Mouse (Mus musculus) limb, embryonic 10.5 days (tissue): ENCODE measurements around the gene Rpl19. TPM values are rescaled to one million over a fixed set of nuclear protein-coding genes. Genes with fewer than 3 reads are reported as not detected.

ENCODE experiments used
- DNase-seq: peaks from one replicate; pipeline ENCODE4 v3.0.0-alpha.2; 2017; ENCODE audit warnings: low spot score
- H3K27ac ChIP-seq: fragments of 300-500 bp; sonication (generic); 2 replicates; pipeline ENCODE4 v1.5.1; 2016; ENCODE audit warnings: mild to moderate bottlenecking
- H3K27me3 ChIP-seq: fragments of 300-500 bp; sonication (generic); 2 replicates; pipeline ENCODE4 v1.6.1; 2016; ENCODE audit warnings: low read depth, mild to moderate bottlenecking; ENCODE audit not compliant: poor library complexity, severe bottlenecking
- H3K36me3 ChIP-seq: fragments of 300-500 bp; sonication (generic); 2 replicates; pipeline ENCODE4 v1.6.1; 2016; ENCODE audit warnings: mild to moderate bottlenecking, moderate library complexity
- H3K4me1 ChIP-seq: fragments of 300-500 bp; sonication (generic); 2 replicates; pipeline ENCODE4 v1.6.1; 2016
- H3K4me3 ChIP-seq: fragments of 300-500 bp; sonication (generic); 2 replicates; pipeline ENCODE4 v1.5.1; 2016; ENCODE audit warnings: mild to moderate bottlenecking, moderate library complexity
- H3K9me3 ChIP-seq: fragments of 300-500 bp; sonication (generic); replicated peaks from 2 replicates; pipeline ENCODE4 v1.6.1; 2016; ENCODE audit warnings: mild to moderate bottlenecking
- WGBS: fragments of 180-500 bp; shearing (Covaris S2); methylation state at CpG from one replicate; pipeline ENCODE4 v1.1.7; 2016; 5-methylcytosine and 5-hydroxymethylcytosine counted together
- polyA plus RNA-seq: library from polyadenylated mRNA; unstranded; fragments of >200 nt; fragmentation: Nextera tagmentation; extraction: Ambion mirVana; gene quantifications from 2 replicates; pipeline ENCODE4 v1.2.1, GENCODE M21; 2016

The Rpl19 gene
- polyA plus RNA-seq, 1 experiment from 2014 or later, result 1,186 TPM

GRCm38 (mm10) chr11:98020710-98021109 is 5.8 kb upstream of the Rpl19 start:
- Histone ChIP-seq H3K27me3 (peaks cover 22% of the 10 kb centered on the region), H3K27ac (no peak overlapping the region), H3K9me3 (no peaks in the 10 kb centered on the region), H3K4me3 (no peak overlapping the region), H3K4me1 (peaks cover 51% of the 10 kb centered on the region), H3K36me3 (peaks cover 26% of the 10 kb centered on the region)
- no peak for DNase-seq
- 57% methylated on average over 1 of the region's 1 CpGs for WGBS

DNA sequence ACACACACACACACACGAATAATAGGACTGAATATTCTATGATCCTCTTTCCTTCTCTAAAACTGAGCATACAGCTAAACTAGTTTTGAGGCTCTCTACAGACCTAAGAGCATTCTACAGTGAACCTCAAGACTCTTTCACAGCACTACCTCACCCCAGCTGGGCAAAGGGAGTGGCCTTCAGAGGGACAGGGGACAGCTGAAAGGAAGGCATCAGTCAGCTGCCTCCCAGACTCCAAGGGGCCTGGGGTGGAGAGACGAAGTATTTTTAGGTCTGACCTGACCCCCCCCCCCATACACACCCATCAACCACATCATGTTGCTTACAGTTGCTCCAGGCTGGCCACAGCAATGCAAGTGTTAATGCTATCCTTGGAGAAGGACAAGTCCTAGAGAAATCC is 5.4 kb upstream of the Rpl19 start:
- peaks cover 22% of the 10 kb centered on the region for H3K36me3 ChIP-seq
- peak overlapping the region; percentile 85 for H3K4me3 ChIP-seq
- DNase-seq, result no peak
- peaks cover 56% of the 10 kb centered on the region for H3K4me1 ChIP-seq
- peak overlapping the region; percentile 94; the same call in 1 of the 2 replicates for H3K27ac ChIP-seq
- 61% methylated on average over 2 of the region's 2 CpGs for WGBS
- H3K9me3 ChIP-seq, result no peaks in the 10 kb centered on the region
- peaks cover 22% of the 10 kb centered on the region for H3K27me3 ChIP-seq

GRCm38 (mm10) chr11:98021565-98022252 is 4.8 kb upstream of the Rpl19 start:
- H3K36me3 ChIP-seq, result peaks cover 16% of the 10 kb centered on the region
- WGBS, result 5% methylated on average over 33 of the region's 34 CpGs
- H3K27me3 ChIP-seq, result peaks cover 22% of the 10 kb centered on the region
- H3K4me1 ChIP-seq, result peaks cover 56% of the 10 kb centered on the region
- peak overlapping the region; percentile 85 for H3K4me3 ChIP-seq
- H3K9me3 ChIP-seq, result no peaks in the 10 kb centered on the region
- peak; percentile 68 for DNase-seq
- peak overlapping the region; percentile 94 for H3K27ac ChIP-seq

DNA sequence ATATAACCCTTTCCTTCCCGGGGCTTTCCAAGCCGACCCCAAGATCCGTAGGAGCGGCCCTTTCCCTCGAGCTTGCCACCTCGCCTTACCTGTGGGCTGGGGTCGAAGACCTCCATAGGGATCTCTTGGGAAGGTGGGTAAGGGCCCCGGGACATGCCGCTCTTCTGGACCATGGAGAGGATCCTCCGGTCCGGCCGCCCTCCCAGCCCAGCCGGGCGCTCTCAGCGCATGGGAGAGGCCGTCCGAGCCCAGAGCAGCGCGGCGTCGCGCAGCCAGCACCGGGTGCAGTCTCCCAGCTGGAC is 4.3 kb upstream of the Rpl19 start:
- Histone ChIP-seq H3K4me1 (peaks cover 56% of the 10 kb centered on the region), H3K4me3 (peak overlapping the region; percentile 85), H3K9me3 (no peaks in the 10 kb centered on the region), H3K27ac (peak overlapping the region; percentile 94), H3K27me3 (peaks cover 22% of the 10 kb centered on the region), H3K36me3 (peaks cover 12% of the 10 kb centered on the region; the same call in 1 of the 2 replicates)
- DNase-seq, result no peak
- WGBS, result under 1% methylated on average over 23 of the region's 23 CpGs

DNA sequence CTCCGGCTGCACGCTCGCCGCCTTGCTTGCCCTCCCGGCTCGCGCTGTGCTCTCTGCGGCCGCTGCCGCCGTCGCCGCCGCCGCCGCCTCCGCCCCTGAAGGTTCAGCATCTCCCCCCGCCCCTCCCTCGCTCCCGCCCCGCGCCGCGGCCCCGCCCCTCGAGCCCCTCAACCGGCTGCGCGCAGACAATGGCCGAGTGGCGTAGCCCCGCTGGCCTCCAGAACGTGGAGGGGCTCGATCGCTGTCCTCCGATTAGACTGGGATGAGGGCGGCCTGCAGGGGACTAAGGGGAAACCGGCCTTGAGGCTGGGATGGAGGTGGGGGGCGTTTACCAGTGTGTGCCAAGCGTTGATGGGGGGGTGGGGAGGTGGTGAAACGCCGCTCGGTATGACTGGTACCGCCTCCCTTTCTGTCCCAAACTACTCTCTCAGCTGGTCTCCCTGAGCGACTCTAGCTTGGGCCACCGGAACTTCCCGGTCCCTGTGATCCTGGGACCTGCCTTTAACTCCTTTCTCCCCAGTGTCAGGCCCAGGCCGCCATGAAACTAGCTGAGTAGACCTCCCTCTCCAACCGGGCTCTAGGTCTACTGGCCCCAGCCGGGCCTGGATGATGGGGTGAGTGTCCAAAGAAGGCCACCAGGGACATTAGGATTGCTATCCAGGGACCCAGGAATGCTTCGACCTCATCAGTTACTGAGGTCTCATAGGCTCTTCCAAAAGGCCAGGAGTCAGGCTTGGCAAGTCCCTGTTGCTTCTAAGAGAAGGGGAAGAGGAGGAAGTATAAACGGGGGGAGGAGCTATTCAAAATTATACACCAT is 3.7 kb upstream of the Rpl19 start, which contains the start of gene Cacnb1:
Gene Cacnb1 (minus strand): TSS at position 480 of the 817 bp plus-strand sequence.
- WGBS, result 3% methylated on average over 43 of the region's 52 CpGs
- H3K27ac ChIP-seq, result peak within 1 kb of the TSS; percentile 94
- peak; percentile 89 for DNase-seq

DNA sequence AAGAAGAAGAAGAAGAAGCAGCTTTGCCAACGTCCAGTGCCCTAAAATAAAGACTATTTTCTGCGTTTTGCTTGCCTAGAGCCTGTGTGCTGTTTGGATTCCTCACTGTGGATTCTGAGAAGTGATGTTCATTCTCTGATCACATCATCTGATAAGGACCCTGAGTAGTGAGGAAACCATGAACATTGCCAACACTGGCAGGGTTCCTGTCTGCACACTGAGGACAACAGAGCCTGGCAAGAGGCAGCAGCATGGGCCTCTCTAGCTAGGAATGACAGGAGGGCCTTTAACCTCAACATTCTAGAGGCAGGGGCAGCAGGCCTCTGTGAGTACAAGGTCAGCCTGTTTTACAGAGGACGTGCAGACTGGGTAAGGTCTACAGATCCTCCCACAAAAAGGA is 2.0 kb upstream of the Rpl19 start:
- H3K27ac ChIP-seq, result no peak overlapping the region
- H3K9me3 ChIP-seq, result no peaks in the 10 kb centered on the region
- H3K4me1 ChIP-seq, result peaks cover 52% of the 10 kb centered on the region
- H3K27me3 ChIP-seq, result peaks cover 19% of the 10 kb centered on the region
- 91% methylated on average over 3 of the region's 3 CpGs for WGBS
- no peak for DNase-seq
- H3K4me3 ChIP-seq, result no peak overlapping the region
- H3K36me3 ChIP-seq, result peaks cover 17% of the 10 kb centered on the region

More for the DNA sequence above, 3.7 kb upstream of the Rpl19 start, which contains the start of gene Cacnb1:
- H3K9me3 ChIP-seq, result no peaks in the 10 kb centered on the region
- H3K4me3 ChIP-seq, result peak within 1 kb of the TSS; percentile 85
- H3K36me3 ChIP-seq, result peaks cover 6% of the 10 kb centered on the region; the same call in 1 of the 2 replicates
- peaks cover 58% of the 10 kb centered on the region for H3K4me1 ChIP-seq
- H3K27me3 ChIP-seq, result peaks cover 22% of the 10 kb centered on the region

- peaks cover 37% of the 10 kb centered on the region for H3K4me1 ChIP-seq
- no peaks in the 10 kb centered on the region for H3K9me3 ChIP-seq
- 7% methylated on average over 15 of the region's 15 CpGs for WGBS
- peak overlapping the region; percentile 99 for H3K27ac ChIP-seq
- peaks cover 3% of the 10 kb centered on the region for H3K27me3 ChIP-seq
- peak overlapping the region; percentile 99 for H3K4me3 ChIP-seq
- H3K36me3 ChIP-seq, result peaks cover 34% of the 10 kb centered on the region
- no peak for DNase-seq
Observed at GRCm38 (mm10) chr11:98026248-98026569, 301 bp upstream of the Rpl19 start.

- peak overlapping the region; percentile 99 for H3K27ac ChIP-seq
- peaks cover 36% of the 10 kb centered on the region for H3K36me3 ChIP-seq
Observed at GRCm38 (mm10) chr11:98027297-98027688, 783 bp downstream of the Rpl19 start.

DNA sequence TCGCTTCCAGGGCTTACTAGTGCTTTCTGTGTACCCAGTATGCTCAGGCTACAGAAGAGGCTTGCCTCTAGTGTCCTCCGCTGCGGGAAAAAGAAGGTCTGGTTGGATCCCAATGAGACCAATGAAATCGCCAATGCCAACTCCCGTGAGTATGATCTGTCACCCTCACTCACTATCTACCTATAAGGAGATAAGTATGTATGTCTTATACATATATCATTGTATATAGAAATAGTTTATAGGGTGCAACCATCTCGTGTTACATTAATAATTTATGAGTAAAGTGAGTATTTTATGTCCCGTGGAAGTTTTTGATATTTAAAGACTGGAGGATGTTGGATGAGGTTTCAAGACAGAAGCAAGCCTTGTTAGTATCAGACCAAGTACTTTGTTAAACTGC is 1.3 kb downstream of the Rpl19 start:
- H3K27ac ChIP-seq, result peak overlapping the region; percentile 99
- peaks cover 36% of the 10 kb centered on the region for H3K36me3 ChIP-seq
- peak overlapping the region; percentile 99 for H3K4me3 ChIP-seq
- H3K9me3 ChIP-seq, result no peaks in the 10 kb centered on the region
- no peaks in the 10 kb centered on the region for H3K27me3 ChIP-seq
- WGBS, result 23% methylated on average over 7 of the region's 7 CpGs
- H3K4me1 ChIP-seq, result peaks cover 22% of the 10 kb centered on the region
- DNase-seq, result no peak

More at GRCm38 (mm10) chr11:98027297-98027688, 783 bp downstream of the Rpl19 start:
- Histone ChIP-seq H3K4me3 (peak overlapping the region; percentile 99), H3K27me3 (no peaks in the 10 kb centered on the region), H3K9me3 (no peaks in the 10 kb centered on the region), H3K4me1 (peaks cover 26% of the 10 kb centered on the region)
- WGBS, result under 1% methylated on average over 18 of the region's 18 CpGs
- DNase-seq, result no peak

DNA sequence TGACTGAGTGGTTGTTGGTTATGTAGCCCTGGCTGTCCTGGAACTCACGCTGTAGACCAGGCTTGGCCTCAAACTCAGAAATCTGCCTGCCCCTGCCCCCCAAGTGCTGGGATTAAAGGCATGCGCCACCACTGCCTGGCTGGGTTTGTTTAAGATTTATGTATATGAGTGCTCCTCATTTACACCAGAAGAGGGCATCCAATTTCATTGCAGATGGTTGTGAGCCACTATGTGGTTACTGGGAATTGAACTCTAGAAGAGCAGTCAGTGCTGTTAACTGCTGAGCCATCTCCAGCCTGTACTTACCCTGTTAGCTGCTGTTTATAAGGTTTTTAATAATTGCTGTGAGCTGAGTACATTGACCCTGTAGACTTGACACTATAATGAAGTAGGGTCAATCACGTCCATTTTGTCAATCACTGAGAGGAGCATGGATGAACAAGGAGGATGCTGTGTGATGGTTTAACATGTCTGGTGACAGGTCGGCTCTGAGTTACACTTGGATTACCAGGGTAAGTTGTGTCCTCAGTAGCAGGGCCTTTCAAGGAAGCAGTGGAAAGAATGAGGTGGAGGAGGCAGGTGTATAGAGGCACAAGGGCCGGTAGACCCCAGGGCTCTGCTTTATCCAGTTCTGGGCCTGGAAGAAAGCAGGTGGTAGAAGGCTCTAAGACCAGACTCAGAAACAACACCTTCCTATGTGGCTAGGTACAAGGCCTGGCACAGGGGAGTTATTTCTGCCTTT is 4.4 kb downstream of the Rpl19 start:
- peaks cover 12% of the 10 kb centered on the region for H3K27me3 ChIP-seq
- H3K4me1 ChIP-seq, result peaks cover 25% of the 10 kb centered on the region
- H3K36me3 ChIP-seq, result peaks cover 36% of the 10 kb centered on the region
- no peak for DNase-seq
- 62% methylated on average over 5 of the region's 5 CpGs for WGBS
- H3K27ac ChIP-seq, result no peak overlapping the region
- H3K9me3 ChIP-seq, result no peaks in the 10 kb centered on the region
- H3K4me3 ChIP-seq, result no peak overlapping the region

- Histone ChIP-seq H3K27me3 (peaks cover 17% of the 10 kb centered on the region), H3K27ac (no peak overlapping the region), H3K36me3 (peaks cover 36% of the 10 kb centered on the region), H3K9me3 (no peaks in the 10 kb centered on the region), H3K4me1 (peaks cover 27% of the 10 kb centered on the region), H3K4me3 (no peak overlapping the region)
- peak; percentile 87 for DNase-seq
- WGBS, result 14% methylated on average over 5 of the region's 5 CpGs
Observed at GRCm38 (mm10) chr11:98031443-98031770, 4.9 kb downstream of the Rpl19 start.

DNA sequence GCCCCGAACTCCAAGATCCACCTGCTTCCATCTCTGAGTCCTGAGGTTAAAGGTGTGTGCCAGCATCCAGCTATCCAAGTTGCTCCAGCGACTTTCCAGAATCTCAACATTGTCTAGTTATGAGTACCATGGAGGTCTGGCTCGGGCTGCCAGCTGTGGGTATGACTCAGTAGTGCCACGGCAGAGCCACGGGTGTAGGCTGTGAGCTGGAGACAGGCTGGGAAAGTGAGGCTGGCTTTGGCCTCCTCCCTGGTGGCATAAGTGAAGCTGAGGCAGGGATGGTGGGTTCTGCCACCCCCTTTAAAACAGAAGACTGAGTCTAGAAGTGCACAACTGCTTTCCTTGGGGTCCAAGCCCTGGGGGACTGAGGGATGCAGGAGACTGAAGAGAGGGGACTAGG is 7.6 kb downstream of the Rpl19 start:
- no peak overlapping the region for H3K27ac ChIP-seq
- H3K4me3 ChIP-seq, result no peak overlapping the region
- H3K27me3 ChIP-seq, result peaks cover 37% of the 10 kb centered on the region
- peaks cover 21% of the 10 kb centered on the region for H3K4me1 ChIP-seq
- peaks cover 23% of the 10 kb centered on the region for H3K36me3 ChIP-seq
- WGBS, result 90% methylated on average over 5 of the region's 5 CpGs
- DNase-seq, result no peak
- H3K9me3 ChIP-seq, result no peaks in the 10 kb centered on the region

GRCm38 (mm10) chr11:98034840-98035239 is 8.3 kb downstream of the Rpl19 start:
- WGBS, result 40% methylated on average over 4 of the region's 4 CpGs
- Histone ChIP-seq H3K27me3 (peaks cover 37% of the 10 kb centered on the region), H3K9me3 (no peaks in the 10 kb centered on the region), H3K4me1 (peaks cover 21% of the 10 kb centered on the region), H3K4me3 (no peak overlapping the region), H3K27ac (peak overlapping the region; percentile 36; the same call in 1 of the 2 replicates), H3K36me3 (peaks cover 16% of the 10 kb centered on the region)
- DNase-seq, result no peak
